In genomic region chr3:40745661-40746547, GRCm38 (mm10) we compare ENCODE assay signal across 8 mouse cellular contexts. TPM values are rescaled to one million over a fixed set of nuclear protein-coding genes. Genes with fewer than 3 reads are reported as not detected.
DNase-seq lines count a peak whose midpoint lies in the region; ATAC-seq lines count a peak whose summit lies in the region.

No protein-coding gene starts in this region.

- H3K4me2 ChIP-seq in embryonic facial prominence, embryonic 13.5 days: peak overlapping the region; percentile 94
- H3K4me2 ChIP-seq in hindbrain, embryonic 13.5 days: peak overlapping the region; percentile 69
- peak overlapping the region; percentile 93 for H3K4me2 ChIP-seq in lung, embryonic 15.5 days

- peak; percentile 18 for ATAC-seq in embryonic facial prominence, embryonic 13.5 days (ENCODE audit: insufficient number of reproducible peaks, insufficient read depth, low FRiP score, low TSS enrichment, low read depth)
- ATAC-seq in hindbrain, embryonic 13.5 days (ENCODE audit: low FRiP score): no peak; the same call in none of the 2 replicates
- peak; percentile 47 for ATAC-seq in lung, embryonic 15.5 days (ENCODE audit: borderline replicate concordance, extremely low read depth, low FRiP score, low TSS enrichment)

- DNase-seq in heart, adult 8-10 months (ENCODE audit: low spot score): peak; percentile 6
- DNase-seq in heart, postnatal 14 days: no peak
- DNase-seq in MEL-GATA-1-ER (ENCODE audit: extremely low read depth, low read depth): peak; percentile 36
- peak; percentile 47 for DNase-seq in retina, postnatal 1 day
- DNase-seq in spleen, postnatal 14 days (ENCODE audit: low spot score in 2 of 2): no peak

- peaks cover 16% of the 10 kb centered on the region for H3K4me1 ChIP-seq in embryonic facial prominence, embryonic 13.5 days
- peaks cover 16% of the 10 kb centered on the region for H3K4me1 ChIP-seq in hindbrain, embryonic 13.5 days (replicated peaks)
- peaks cover 12% of the 10 kb centered on the region for H3K4me1 ChIP-seq in lung, embryonic 15.5 days

- WGBS in embryonic facial prominence, embryonic 13.5 days: 4% methylated on average over 37 of the region's 37 CpGs
- WGBS in hindbrain, embryonic 13.5 days: under 1% methylated on average over 37 of the region's 37 CpGs
- 2% methylated on average over 37 of the region's 37 CpGs for WGBS in lung, embryonic 15.5 days

- peak overlapping the region; percentile 60; the same call in 1 of the 2 replicates for H3K27ac ChIP-seq in embryonic facial prominence, embryonic 13.5 days
- H3K27ac ChIP-seq in hindbrain, embryonic 13.5 days: peak overlapping the region; percentile 96
- peak overlapping the region; percentile 74 for H3K27ac ChIP-seq in lung, embryonic 15.5 days

- H3K4me3 ChIP-seq in embryonic facial prominence, embryonic 13.5 days: peak overlapping the region; percentile 74
- peak overlapping the region; percentile 92 for H3K4me3 ChIP-seq in hindbrain, embryonic 13.5 days
- H3K4me3 ChIP-seq in lung, embryonic 15.5 days: peak overlapping the region; percentile 63

- no peaks in the 10 kb centered on the region for H3K36me3 ChIP-seq in embryonic facial prominence, embryonic 13.5 days
- H3K36me3 ChIP-seq in hindbrain, embryonic 13.5 days: no peaks in the 10 kb centered on the region
- no peaks in the 10 kb centered on the region for H3K36me3 ChIP-seq in lung, embryonic 15.5 days

- peak overlapping the region; percentile 76 for H3K9ac ChIP-seq in embryonic facial prominence, embryonic 13.5 days
- H3K9ac ChIP-seq in hindbrain, embryonic 13.5 days: peak overlapping the region; percentile 95
- peak overlapping the region; percentile 51 for H3K9ac ChIP-seq in lung, embryonic 15.5 days

- intact Hi-C loops in heart, postnatal 14 days (cut with DNase I): loop anchor here (2.0 to 5.0 kb wide), 2 partner anchors 55 to 219 kb away; partner anchors contain the start of gene Plk4

- H3K9me3 ChIP-seq in embryonic facial prominence, embryonic 13.5 days: no peaks in the 10 kb centered on the region
- no peaks in the 10 kb centered on the region for H3K9me3 ChIP-seq in hindbrain, embryonic 13.5 days
- no peaks in the 10 kb centered on the region for H3K9me3 ChIP-seq in lung, embryonic 15.5 days

- peaks cover 11% of the 10 kb centered on the region for H3K27me3 ChIP-seq in embryonic facial prominence, embryonic 13.5 days
- H3K27me3 ChIP-seq in hindbrain, embryonic 13.5 days: no peaks in the 10 kb centered on the region
- H3K27me3 ChIP-seq in lung, embryonic 15.5 days: peaks cover 8% of the 10 kb centered on the region; the same call in 1 of the 2 replicates

RNA-seq across cellular contexts. Expression of gene Hspa4l, which starts 1.6 kb away (rescaled TPM):
- total RNA-seq in heart, adult 8-10 months (2022): 10 to 100 TPM; 50.2 to 54.8 (median 52.3) TPM
- 10 to 100 TPM; 34.7 to 40.4 TPM for total RNA-seq in heart, postnatal 14 days (2021)
- polyA plus RNA-seq in embryonic facial prominence, embryonic 13.5 days (2015; fragmentation: Nextera tagmentation; extraction: Ambion mirVana): 5.1 and 8.1 TPM in 2 replicates
- polyA plus RNA-seq in hindbrain, embryonic 13.5 days (2015; fragmentation: Nextera tagmentation; extraction: Ambion mirVana): 57.1 and 64.8 TPM in 2 replicates
- 16.9 and 20.4 TPM in 2 replicates for polyA plus RNA-seq in lung, embryonic 15.5 days (2015; fragmentation: Nextera tagmentation; extraction: Ambion mirVana)

RNA-seq across cellular contexts. Expression of gene Slc25a31, which starts 37.2 kb away (rescaled TPM):
- total RNA-seq in heart, adult 8-10 months (2022): under 1 TPM; 0.17 to 0.38 (median 0.28) TPM
- total RNA-seq in heart, postnatal 14 days (2021): under 1 TPM in 1 of 2 experiments, not detected in 1; 0.39 TPM
- polyA plus RNA-seq in embryonic facial prominence, embryonic 13.5 days (2015; fragmentation: Nextera tagmentation; extraction: Ambion mirVana): 0.23 and 0.25 TPM in 2 replicates
- 0.27 and 0.41 TPM in 2 replicates for polyA plus RNA-seq in hindbrain, embryonic 13.5 days (2015; fragmentation: Nextera tagmentation; extraction: Ambion mirVana)
- polyA plus RNA-seq in lung, embryonic 15.5 days (2015; fragmentation: Nextera tagmentation; extraction: Ambion mirVana): 0.11 and 0.26 TPM in 2 replicates

RNA-seq across cellular contexts. Expression of gene Plk4, which starts 53.9 kb away (rescaled TPM):
- total RNA-seq in heart, adult 8-10 months (2022): 1 to 10 TPM; 1.4 to 2.6 (median 1.8) TPM
- 1 to 10 TPM; 3.3 to 7.4 TPM for total RNA-seq in heart, postnatal 14 days (2021)
- polyA plus RNA-seq in embryonic facial prominence, embryonic 13.5 days (2015; fragmentation: Nextera tagmentation; extraction: Ambion mirVana): 51.8 and 54.9 TPM in 2 replicates
- polyA plus RNA-seq in hindbrain, embryonic 13.5 days (2015; fragmentation: Nextera tagmentation; extraction: Ambion mirVana): 17.0 and 17.3 TPM in 2 replicates
- 71.9 and 72.9 TPM in 2 replicates for polyA plus RNA-seq in lung, embryonic 15.5 days (2015; fragmentation: Nextera tagmentation; extraction: Ambion mirVana)

Comparison
In these comparisons a context has a peak if more than half of its experiments do, and no peak if none do; other contexts are left out.
1. DNase-seq: peak in heart, adult 8-10 months (single experiment), MEL-GATA-1-ER (single experiment) and retina, postnatal 1 day (single experiment); none in heart, postnatal 14 days (0 of 2) and spleen, postnatal 14 days (0 of 2).
2. Peak in every context shown above with its lines, with median percentiles within 50 percentile points of each other: H3K27ac ChIP-seq, H3K4me2 ChIP-seq, H3K4me3 ChIP-seq and H3K9ac ChIP-seq.